Mouse (Mus musculus) midbrain, postnatal 0 days (tissue): ENCODE results near the gene D930020B18Rik. TPM values are rescaled to one million over a fixed set of nuclear protein-coding genes. Genes with fewer than 3 reads are reported as not detected.

ENCODE experiments used
- ATAC-seq: fragments of 200-750 bp; cut with Nextera tagmentation; 2 replicates; pipeline ENCODE4 v1.8.0; 2017; ENCODE audit warnings: moderate number of reproducible peaks, mild to moderate bottlenecking, moderate TSS enrichment, moderate library complexity; ENCODE audit not compliant: low FRiP score
- DNase-seq: peaks from one replicate; pipeline ENCODE4 v3.0.0-alpha.2; 2015; ENCODE audit warnings: low spot score
- H3K27ac ChIP-seq: fragments of 300-500 bp; sonication (generic); 2 replicates; pipeline ENCODE4 v1.5.1; 2014; ENCODE audit warnings: low read depth, mild to moderate bottlenecking, low read length, mixed read lengths
- H3K27me3 ChIP-seq: fragments of 300-500 bp; sonication (generic); 2 replicates; pipeline ENCODE4 v1.6.1; 2014; ENCODE audit warnings: low read length, control low read depth, mixed read lengths; ENCODE audit not compliant: insufficient read depth
- H3K36me3 ChIP-seq: fragments of 300-500 bp; sonication (generic); 2 replicates; pipeline ENCODE4 v1.6.1; 2014; ENCODE audit warnings: low read length, control low read depth, mixed read lengths; ENCODE audit not compliant: insufficient read depth
- H3K4me1 ChIP-seq: fragments of 300-500 bp; sonication (generic); 2 replicates; pipeline ENCODE4 v1.6.1; 2014; ENCODE audit warnings: mild to moderate bottlenecking, control low read depth, antibody characterized with exemption, low read length, mixed read lengths; ENCODE audit not compliant: insufficient read depth
- H3K4me2 ChIP-seq: fragments of 300-500 bp; sonication (generic); 2 replicates; pipeline ENCODE4 v1.6.1; 2014; ENCODE audit warnings: low read depth, mild to moderate bottlenecking, low read length, mixed read lengths; ENCODE audit not compliant: poor library complexity, severe bottlenecking
- H3K4me3 ChIP-seq: fragments of 300-500 bp; sonication (generic); 2 replicates; pipeline ENCODE4 v1.5.1; 2014; ENCODE audit warnings: low read depth, mild to moderate bottlenecking, low read length, moderate library complexity
- H3K9ac ChIP-seq: fragments of 300-500 bp; sonication (generic); replicated peaks from 2 replicates; pipeline ENCODE4 v1.6.1; 2014; ENCODE audit warnings: mild to moderate bottlenecking, low read length, moderate library complexity, mixed read lengths; ENCODE audit not compliant: poor library complexity, severe bottlenecking
- H3K9me3 ChIP-seq: fragments of 300-500 bp; sonication (generic); 2 replicates; pipeline ENCODE4 v1.6.1; 2016; ENCODE audit warnings: low read length, control low read depth
- CTCF ChIP-seq: IDR thresholded peaks from 2 replicates; pipeline ENCODE4 v1.5.1; 2016; ENCODE audit warnings: antibody characterized with exemption, mild to moderate bottlenecking
- WGBS: fragments of 180-500 bp; shearing (Covaris S2); extraction: QIAGEN DNeasy Blood & Tissue Kit; methylation state at CpG from one replicate; pipeline ENCODE4 v1.1.7; 2014; 5-methylcytosine and 5-hydroxymethylcytosine counted together
- polyA plus RNA-seq: library from polyadenylated mRNA; unstranded; fragments of >200 nt; fragmentation: Nextera tagmentation; extraction: Ambion mirVana; gene quantifications from 2 replicates; pipeline ENCODE4 v1.2.1, GENCODE M21; 2015
- total RNA-seq: library from RNA; depleted of rRNA; stranded (reverse); fragments of >200 nt; gene quantifications from 2 replicates; pipeline ENCODE4 v1.2.3, GENCODE M21; 2014

Gene D930020B18Rik
- total and polyA plus RNA-seq, 2 experiments from 2014 or later: 0.42 to 0.44 TPM

- 5% methylated on average over 28 of the region's 28 CpGs for whole genome bisulfite sequencing
- H3K27ac ChIP-seq: no peak overlapping the region
- H3K4me1 ChIP-seq: peaks cover 9% of the 10 kb centered on the region
- DNase-seq: no peak
- no peak for TF ChIP-seq CTCF
- H3K27me3 ChIP-seq: peaks cover 21% of the 10 kb centered on the region
- no peaks in the 10 kb centered on the region for H3K36me3 ChIP-seq
- no peaks in the 10 kb centered on the region for H3K9me3 ChIP-seq
- H3K9ac ChIP-seq: peak overlapping the region; percentile 48; the same call in 1 of the 2 replicates
- peak overlapping the region; percentile 98 for H3K4me2 ChIP-seq
- H3K4me3 ChIP-seq: peak overlapping the region; percentile 50
- ATAC-seq: no peak
These were observed 913 bp downstream of the D930020B18Rik start for GRCm38 (mm10) chr10:121642054-121642947.

- Histone ChIP-seq H3K27me3 (peaks cover 18% of the 10 kb centered on the region), H3K4me1 (peaks cover 7% of the 10 kb centered on the region), H3K9me3 (no peaks in the 10 kb centered on the region), H3K9ac (no peak overlapping the region), H3K36me3 (no peaks in the 10 kb centered on the region), H3K27ac (no peak overlapping the region), H3K4me2 (no peak overlapping the region), H3K4me3 (no peak overlapping the region)
- WGBS: 78% methylated on average over 6 of the region's 6 CpGs
- TF ChIP-seq CTCF: no peak
- DNase-seq: no peak
- ATAC-seq: no peak
These were observed 4.9 kb downstream of the D930020B18Rik start for GRCm38 (mm10) chr10:121646294-121646693.

- no peak for DNase-seq
These were observed 11.7 kb downstream of the D930020B18Rik start for GRCm38 (mm10) chr10:121653079-121653478.

GRCm38 (mm10) chr10:121655907-121656306 is 14.5 kb downstream of the D930020B18Rik start:
- H3K27me3 ChIP-seq: no peaks in the 10 kb centered on the region
- ATAC-seq: no peak

More at GRCm38 (mm10) chr10:121653079-121653478, 11.7 kb downstream of the D930020B18Rik start:
- H3K27me3 ChIP-seq: no peaks in the 10 kb centered on the region
- no peak for TF ChIP-seq CTCF
- WGBS: 84% methylated on average over 1 of the region's 1 CpGs
- no peak for ATAC-seq
- H3K36me3 ChIP-seq: no peaks in the 10 kb centered on the region
- H3K4me1 ChIP-seq: no peaks in the 10 kb centered on the region
- H3K9ac ChIP-seq: no peak overlapping the region
- H3K4me2 ChIP-seq: no peak overlapping the region
- H3K27ac ChIP-seq: no peak overlapping the region
- no peak overlapping the region for H3K4me3 ChIP-seq
- H3K9me3 ChIP-seq: no peaks in the 10 kb centered on the region

GRCm38 (mm10) chr10:121662711-121663110 is 21.3 kb downstream of the D930020B18Rik start:
- Histone ChIP-seq H3K9ac (no peak overlapping the region), H3K4me2 (no peak overlapping the region), H3K36me3 (no peaks in the 10 kb centered on the region), H3K27ac (no peak overlapping the region), H3K9me3 (no peaks in the 10 kb centered on the region), H3K4me3 (no peak overlapping the region), H3K27me3 (no peaks in the 10 kb centered on the region), H3K4me1 (peaks cover 4% of the 10 kb centered on the region; the same call in 1 of the 2 replicates)
- ATAC-seq (no peak), DNase-seq (no peak)
- no peak for TF ChIP-seq CTCF
- WGBS: 82% methylated on average over 2 of the region's 2 CpGs

More at GRCm38 (mm10) chr10:121655907-121656306, 14.5 kb downstream of the D930020B18Rik start:
- no peak overlapping the region for H3K4me2 ChIP-seq
- H3K9ac ChIP-seq: no peak overlapping the region
- H3K27ac ChIP-seq: no peak overlapping the region
- TF ChIP-seq CTCF: no peak
- H3K9me3 ChIP-seq: no peaks in the 10 kb centered on the region
- 78% methylated on average over 4 of the region's 4 CpGs for WGBS
- DNase-seq: no peak
- no peaks in the 10 kb centered on the region for H3K36me3 ChIP-seq
- H3K4me1 ChIP-seq: no peaks in the 10 kb centered on the region
- no peak overlapping the region for H3K4me3 ChIP-seq

- DNase-seq (no peak), ATAC-seq (no peak)
- WGBS: 51% methylated on average over 13 of the region's 13 CpGs
- Histone ChIP-seq H3K4me3 (no peak overlapping the region), H3K27ac (no peak overlapping the region), H3K36me3 (no peaks in the 10 kb centered on the region), H3K9ac (no peak overlapping the region), H3K27me3 (no peaks in the 10 kb centered on the region), H3K9me3 (no peaks in the 10 kb centered on the region), H3K4me2 (no peak overlapping the region), H3K4me1 (peaks cover 4% of the 10 kb centered on the region; the same call in 1 of the 2 replicates)
- TF ChIP-seq CTCF: peak; percentile 37
These were observed 22.2 kb downstream of the D930020B18Rik start for GRCm38 (mm10) chr10:121663599-121663998.
